Mouse (Mus musculus): Measurements from ENCODE around the gene Sfmbt2.
"Not testable (repeated sequence)": the region's sequence is repeated elsewhere in the genome, so short reads cannot be mapped to it uniquely, and the experiment has no call there.

Gene Sfmbt2

DNA sequence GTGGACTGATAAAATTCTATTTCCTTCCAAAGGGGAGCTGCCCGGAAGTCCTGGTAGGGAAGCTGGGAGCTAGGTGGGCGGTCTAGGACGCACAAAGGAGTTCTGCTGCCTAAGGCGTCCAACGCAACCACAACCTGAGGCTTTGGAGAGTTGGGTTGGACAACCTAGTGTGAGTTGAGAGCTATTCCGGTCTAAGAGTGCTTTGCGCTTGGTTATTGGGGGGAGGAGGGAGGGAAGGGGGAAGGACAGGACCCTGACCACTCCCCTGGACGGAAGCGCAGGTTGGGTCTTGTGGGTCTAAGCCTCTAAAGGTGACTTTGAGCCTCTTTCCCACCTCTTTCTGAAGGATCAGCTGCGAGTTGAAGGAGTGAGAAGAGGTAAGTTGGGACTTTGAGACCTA lies at the start of gene Sfmbt2:
Sfmbt2 (plus strand) TSS at position 335 of the 400 bp plus-strand sequence.
- DNase-seq = no peak

DNA sequence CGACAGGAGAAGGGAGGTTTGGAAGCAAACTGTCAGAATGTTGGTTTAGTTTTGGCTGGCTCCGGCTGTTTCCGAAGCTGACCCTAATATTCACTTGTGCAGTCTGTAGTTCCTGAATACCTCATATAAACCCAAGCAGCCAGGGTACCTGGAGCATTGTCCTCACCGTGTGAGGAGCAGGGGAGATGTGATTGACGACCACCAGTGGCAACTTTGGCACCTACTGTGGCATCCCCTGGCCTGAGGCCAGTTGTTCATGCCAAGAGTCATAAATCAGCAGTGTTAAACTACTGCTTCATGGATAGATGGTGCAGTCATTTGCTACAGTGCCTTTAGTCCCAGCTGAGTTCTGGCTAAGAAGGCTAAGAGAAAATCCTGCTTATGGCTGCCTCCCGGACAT lies 49.2 kb upstream of the Sfmbt2 start:
- DNase-seq = no peak

DNA sequence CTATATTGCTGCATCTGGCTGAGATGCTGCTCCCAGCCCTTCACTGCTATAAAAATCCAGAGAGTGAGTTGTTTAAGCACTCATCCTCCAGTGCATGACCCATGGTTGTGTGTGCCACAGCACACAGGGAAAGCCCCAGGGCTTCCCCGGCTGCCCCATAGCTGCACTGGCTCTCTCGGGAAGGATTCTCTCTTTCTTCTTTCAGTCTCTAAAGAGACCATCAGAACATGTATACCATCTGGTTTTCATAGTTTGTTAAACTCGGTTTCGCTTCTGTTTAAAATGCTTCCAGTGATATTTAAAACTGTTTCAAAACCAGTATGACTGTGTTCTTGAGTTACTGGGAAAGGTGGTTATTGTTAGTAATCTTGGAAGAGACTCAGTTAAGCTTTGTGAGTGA lies 47.1 kb upstream of the Sfmbt2 start:
- no peak for DNase-seq

DNA sequence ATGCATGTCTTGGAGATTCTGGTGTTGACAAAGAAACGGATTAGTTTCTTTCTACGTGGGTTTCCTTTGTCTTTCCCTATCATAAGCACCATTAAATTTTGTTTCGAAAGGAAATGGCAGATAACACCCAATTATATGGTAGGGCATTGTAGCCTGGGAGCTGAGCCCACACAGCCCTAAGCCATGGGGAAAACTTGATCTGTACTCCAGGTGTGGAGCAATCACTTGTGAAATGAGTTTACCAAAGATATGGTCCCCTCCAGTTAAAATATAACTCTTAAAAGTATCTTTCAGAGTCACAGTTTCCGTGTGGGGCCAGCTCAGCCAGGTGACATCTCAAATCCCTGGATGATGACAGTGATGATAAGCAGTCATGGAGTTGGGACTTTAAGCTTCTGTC lies 45.3 kb upstream of the Sfmbt2 start:
- no peak for DNase-seq

DNA sequence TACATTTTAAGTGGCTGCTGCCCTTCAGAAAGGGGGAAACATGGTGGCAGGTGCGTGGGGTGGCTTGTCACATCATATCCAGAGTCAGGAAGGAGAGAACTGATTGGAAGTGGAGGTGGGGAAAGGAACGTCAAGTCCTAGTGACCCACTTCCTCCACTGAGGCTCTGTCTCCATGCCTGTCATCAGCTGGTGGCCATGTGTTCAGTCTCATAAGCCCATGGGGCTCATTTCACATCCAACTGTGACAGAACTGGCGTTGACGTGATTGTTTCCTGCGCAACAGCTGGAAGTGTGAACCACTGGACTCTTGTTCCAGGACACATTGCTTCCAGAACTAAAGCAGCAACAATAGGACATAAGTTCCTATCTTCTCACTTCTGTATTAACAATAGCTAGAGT lies 40.1 kb upstream of the Sfmbt2 start:
- no peak for DNase-seq

DNA sequence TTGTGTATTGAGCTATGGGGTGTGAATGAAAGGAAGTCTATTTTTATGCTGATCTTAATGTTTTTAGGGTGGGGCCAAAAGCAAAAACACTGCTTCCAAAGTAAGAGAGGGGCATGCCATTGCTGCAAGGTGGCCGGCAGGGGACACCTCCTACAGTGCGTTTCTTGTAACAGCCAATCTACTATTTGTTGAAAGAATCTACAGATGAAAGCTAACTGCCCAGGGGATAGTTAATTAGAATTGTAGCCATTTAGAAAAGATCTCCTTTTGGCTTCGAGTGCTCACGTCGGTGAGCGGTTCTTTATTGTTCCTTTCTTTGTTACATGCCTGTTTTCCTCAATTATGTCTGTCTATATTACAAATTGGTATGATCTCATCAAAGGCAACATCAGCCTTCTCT lies 36.0 kb upstream of the Sfmbt2 start:
- no peak for DNase-seq

DNA sequence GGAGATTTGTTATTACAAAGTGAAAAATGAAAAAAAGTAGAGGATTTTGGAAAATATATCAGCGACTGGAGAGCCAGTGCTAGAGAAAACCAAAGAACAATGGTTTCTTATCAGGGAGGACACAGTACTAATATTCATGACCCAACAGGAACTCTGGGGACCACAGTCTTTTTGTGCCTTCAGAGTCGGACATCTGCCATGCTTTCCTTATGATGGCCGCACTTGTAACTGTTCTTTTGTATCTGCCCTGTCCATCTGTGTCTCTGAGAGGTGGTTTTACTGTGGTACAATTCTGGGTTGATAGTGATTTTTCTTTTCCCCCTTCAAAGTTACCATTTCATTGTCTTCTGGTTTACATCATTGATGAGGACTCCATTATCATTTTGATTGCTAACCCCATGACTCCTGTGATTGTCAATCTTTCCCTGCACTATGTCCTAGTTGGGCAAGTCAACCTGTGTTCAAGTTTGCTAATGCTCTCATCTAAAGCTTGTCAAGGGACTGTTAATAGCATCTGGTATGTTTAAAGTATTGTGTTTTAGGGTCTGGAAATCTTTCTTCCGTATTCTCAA lies 35.2 kb upstream of the Sfmbt2 start:
- no peak for DNase-seq

DNA sequence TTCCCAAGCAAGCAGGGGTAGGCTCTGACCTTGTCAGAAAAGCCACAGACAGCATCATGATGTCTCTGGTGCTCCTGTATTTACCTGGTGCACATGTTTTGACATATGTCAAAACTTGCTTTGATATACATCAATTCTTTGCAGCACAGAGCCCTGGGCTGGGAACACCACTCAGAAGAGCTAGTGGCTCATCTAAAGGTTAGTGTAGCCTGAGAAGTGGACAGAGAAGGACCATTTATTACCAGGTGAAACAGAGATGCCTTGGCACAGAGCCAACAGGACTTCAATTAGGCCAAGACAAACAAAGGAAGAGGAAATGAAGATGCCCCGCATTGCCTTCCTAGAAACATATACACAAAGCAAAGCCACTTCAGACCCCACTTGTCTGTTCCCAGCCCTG lies 30.3 kb upstream of the Sfmbt2 start:
- no peak for DNase-seq

DNA sequence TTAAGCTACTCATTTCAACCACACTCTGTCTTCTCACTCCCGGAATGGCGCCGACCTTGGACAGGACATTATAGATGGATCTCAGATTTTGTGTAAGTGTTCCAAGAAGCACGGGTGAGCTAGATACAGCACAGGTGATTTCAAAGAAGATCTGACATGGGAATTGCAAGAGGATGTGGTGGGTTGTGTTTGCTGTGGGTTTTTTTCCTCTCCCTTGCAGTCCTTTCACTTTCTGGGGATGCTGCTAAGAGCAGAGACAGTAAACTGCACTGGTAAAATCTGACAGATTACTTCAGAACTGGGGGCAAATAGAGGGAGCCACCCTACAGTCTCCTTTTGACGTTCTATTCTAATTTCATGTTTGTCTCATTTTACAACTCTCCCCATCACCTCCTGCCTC lies 26.8 kb upstream of the Sfmbt2 start:
- DNase-seq = no peak

DNA sequence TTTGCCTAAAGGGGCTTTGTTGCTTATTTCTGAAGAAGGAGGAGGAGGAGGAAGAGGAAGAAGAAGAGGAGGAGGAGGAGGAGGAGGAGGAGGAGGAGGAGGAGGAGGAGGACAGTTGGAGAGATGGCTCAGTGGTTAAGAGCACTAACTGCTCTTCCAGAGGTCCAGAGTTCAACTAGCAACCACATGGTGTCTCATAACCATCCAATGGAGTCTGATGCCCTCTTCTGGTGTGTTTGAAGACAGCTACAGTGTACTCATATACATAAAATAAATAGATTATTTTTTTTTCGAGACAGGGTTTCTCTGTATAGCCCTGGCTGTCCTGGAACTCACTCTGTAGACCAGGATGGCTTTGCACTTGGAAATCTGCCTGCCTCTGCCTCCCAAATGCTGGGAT lies 26.2 kb upstream of the Sfmbt2 start:
- DNase-seq = not testable (repeated sequence)

DNA sequence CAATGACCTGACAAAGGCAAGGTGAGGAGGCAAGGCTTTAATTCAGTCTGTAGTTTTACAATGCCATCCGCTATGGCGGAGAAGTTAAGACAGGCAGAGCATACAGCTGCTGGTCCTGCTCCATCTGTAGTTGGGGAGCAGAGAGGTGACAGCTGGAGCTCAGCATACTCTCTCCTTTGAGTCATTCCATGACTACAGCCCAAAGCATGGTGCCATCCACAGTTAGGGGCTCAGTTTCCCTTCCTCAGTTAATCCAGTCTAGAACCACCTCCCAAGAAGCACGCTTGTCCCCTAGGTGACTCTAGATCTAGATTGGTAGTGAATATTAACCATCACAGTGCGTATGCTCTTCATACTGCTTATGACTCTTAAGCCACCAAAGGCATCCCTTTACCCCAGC lies 23.1 kb upstream of the Sfmbt2 start:
- no peak for DNase-seq

DNA sequence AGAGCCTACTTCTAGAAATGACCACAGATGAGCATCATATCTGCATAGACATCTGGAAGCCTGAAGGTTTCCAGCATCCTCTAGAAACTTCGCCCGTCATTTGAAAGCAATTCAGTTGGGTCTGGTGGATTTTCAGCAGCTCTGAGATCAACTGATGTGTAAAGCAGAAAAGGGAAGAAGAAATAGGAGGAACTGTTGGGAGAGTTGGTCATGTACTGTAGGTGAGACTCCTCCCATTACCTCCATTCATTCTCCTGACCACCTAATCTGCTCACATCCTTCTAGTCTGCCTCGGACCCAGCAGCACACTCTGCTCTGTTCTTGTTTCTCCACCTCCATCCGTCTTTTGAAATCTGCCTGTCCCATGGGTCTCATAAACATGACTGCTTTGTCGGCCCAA lies 22.3 kb upstream of the Sfmbt2 start:
- no peak for DNase-seq

DNA sequence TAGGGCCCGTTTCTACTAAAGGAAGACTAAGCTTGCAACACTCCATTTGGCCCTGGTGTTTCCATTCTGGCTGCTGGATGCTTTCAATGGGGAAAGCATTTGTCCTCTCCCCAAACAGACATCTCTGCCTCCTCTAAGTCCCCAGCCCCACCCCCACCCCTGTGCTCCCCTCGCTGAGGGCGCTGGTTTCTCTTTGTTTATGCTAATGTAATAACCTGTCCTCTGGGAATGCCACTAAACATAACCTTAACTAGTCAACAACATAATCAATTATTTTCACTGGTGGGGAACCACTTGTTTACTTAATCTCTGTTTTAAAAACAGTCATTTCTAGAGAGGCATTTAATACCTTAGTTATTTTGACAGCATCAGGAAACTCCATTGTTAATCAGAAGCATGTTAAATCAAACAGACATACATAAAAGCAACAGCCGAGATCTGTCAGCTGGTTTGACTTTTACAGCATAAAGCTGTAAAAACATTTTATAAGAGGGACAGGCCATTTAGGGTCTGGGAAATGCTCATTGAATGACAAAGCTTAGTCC lies 20.0 kb upstream of the Sfmbt2 start:
- no peak for DNase-seq

DNA sequence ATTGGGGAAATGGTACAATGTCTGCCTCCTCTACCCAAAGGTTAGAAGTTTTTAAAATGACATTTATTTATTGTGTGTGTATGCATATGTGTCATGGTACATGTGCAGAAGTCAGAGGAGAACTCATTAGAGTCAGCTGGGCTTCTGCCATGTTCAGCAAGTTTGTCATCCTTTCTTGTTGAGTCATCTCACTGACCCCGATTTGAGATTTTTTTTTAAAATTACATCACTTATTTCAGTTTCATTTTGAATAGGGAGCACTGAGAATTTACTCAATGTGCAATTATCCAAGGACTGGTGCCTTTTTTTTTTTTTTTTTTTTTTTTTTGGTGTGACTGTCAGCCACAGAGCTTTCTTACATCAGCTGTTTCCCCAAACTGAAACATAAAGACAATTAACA lies 19.2 kb upstream of the Sfmbt2 start:
- DNase-seq = no peak

DNA sequence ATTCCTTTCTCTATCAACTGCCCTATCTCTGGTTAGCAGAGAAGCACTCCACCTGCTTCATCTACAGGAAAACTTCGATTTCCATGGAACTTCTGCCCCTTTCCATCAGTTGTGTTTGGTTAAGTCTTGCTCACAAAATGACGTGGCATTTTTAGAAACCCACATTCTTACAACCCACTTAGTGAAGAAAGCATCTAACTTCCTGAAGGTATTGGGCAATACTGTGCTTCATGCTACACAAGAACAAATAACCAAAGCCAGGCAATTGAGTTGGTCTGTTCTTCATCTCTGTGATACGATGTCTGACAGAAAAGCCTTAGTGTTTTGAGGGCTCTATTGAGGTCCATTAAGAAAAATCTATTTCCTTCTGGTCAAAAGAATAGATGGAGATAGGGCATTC lies 17.4 kb upstream of the Sfmbt2 start:
- no peak for DNase-seq

DNA sequence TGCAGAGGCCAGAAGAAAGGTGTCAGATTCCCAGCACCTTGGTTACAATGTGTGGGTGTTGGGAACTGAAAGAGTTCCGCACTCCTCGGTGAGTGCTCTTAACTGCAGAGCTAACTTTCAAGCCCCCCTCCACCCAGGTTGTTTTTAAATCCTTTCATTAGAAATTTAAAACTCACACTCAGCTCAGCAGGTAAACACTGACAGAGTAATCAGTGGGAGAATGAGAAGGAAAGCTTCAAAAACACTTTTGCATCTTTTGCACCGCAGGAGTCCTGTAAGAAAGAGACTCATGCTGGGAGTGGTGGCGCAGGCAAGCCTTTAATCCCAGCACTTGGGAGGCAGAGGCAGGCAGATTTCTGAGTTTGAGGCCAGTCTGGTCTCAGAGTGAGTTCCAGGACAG lies 16.4 kb upstream of the Sfmbt2 start:
- DNase-seq = no peak

DNA sequence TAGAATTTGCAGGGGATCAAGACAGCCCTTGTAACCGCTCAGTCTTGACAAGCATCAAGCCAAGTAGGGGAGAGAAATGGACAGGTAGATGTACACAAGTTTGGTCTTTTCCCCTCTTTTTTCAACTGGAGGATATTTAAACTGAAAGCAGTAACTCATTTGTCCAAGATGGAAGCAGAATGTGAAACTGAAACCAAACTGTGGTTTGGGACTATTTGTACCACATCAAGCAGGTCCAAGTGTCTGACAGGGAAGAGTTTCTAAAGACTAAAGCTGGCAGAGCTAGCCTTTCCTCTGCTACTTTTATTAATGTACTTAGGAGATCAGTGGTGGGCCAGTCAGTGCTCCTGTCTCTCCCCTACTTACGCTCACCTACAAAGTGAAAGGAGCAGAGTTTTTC lies 10.4 kb upstream of the Sfmbt2 start:
- no peak for DNase-seq

DNA sequence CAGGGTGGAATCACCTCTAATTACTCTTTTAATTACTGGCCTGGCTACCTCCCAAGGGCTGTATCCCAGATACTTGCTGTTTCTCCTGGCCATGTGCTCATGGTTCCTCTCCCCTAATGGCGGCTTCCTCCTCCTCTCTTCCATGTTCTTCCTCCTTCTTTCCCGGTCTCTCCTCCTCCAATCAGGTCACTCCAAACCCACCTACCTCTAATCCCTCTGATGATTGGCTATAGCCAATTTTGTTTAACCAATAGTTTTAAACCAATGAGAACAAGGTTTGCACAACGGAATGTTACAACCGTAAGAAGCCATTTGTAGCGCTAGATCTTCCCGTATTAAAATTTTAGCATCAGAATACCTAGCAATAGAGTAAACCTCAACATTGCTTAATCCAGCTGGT lies 5.2 kb upstream of the Sfmbt2 start:
- no peak for DNase-seq

DNA sequence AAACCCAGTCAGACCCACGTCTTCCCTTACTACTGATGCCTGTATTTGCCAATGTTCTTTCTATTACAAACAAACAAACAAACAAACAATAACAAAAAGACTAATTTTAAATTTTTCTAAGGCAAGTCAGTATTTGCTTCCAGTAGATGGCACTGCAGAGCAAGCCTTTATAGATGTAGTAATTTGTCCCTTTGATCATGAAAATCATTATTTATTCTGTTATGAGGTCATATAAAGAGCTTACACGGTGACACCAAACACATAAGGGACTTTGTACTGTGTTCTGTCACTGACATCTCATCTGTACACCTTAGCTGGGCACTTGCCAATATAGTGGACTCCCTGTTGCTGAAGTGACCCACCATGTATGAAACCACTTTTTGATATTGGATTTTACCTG lies 4.0 kb upstream of the Sfmbt2 start:
- DNase-seq = no peak

DNA sequence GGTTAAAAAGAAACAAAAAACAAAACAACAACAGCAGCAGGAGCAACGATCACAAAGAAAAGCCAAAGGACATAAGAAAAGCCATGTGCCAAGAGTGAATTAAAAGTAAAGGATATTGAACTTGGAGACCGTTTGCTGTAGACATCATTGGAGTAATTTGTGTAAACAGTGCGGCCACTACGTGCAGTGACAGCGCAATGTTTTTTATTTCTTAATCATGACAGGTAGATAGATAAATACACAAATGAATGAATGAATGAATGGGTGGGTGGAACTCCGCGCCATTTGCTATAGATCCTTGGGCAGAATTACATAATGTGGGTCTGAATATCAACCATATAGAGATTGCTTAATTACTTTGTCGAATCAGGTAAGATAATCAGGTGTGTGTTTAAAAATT lies 634 bp upstream of the Sfmbt2 start:
- no peak for DNase-seq

DNA sequence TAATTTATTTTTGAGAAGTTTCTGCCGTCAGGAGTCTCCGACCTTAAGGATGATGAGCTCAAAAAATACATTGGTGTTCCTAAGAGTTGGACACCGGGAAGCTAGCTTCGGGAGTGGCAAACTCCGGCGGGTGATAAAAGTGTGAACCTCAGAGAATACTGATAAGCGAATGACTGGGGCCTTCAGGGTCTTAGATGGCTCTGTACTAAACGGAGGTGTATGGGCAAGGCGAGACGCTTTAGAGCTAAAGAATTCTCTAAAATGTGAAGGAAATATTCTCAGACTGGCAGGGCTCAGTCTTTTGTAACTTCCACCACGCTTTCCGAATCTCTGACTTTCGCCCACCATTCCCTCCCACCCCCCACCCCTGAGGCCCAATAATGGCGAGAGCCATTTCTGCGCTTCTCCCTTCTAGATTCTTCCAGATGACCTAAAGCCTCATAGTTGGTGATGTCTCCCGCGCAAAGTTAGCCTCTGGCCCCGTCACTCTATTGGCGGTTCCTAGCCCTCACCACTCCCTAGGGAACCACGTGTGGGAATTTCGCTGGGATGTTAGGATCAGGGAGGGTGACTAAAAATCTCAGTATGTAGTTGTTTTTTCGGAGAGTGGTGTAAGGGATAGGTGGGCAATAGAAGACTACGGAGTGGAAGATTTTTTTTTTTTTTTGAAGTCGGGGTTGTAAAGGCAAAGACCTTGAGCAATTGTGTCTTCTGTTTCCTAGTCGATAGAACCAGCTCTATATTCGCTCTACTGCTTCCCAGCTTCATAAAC lies 563 bp downstream of the Sfmbt2 start:
- no peak for DNase-seq

DNA sequence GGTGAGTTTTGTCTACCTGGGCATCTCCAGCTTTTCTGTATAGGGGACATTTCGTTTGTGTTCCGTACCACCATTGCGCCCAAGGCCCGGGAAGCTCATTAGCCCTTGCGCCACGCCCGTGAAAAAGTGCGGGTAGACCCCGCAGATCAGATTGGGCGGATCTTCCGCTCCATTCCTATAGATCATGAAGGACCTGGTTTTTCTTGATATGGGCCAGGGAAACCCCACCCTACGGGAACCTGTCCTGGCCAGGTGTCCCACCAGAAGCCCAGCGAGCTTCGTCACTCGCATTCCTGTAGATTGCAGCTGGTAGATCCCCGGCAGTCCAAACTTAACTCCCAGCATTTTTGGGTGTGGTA lies 1.1 kb downstream of the Sfmbt2 start:
- no peak for DNase-seq

DNA sequence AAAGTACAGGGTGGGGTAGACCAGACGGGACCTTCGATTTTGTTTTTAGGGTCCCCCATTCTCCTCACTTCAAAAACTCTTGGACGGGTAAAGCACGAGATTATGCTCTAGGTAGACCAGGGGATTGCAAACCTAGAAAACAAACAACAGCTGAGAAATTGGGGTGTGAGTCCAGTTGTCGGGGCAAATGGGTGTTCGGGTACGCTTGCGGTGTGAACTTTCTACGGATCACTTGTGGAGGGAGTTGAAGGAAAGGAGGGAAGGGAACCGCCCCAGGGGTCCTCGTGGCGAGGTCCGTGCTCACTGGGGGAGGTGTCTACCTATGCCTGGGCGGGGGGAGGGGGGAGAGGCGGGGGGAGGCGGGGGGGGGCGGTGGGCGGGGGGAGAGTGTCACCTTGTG lies 1.6 kb downstream of the Sfmbt2 start:
- DNase-seq = no peak

DNA sequence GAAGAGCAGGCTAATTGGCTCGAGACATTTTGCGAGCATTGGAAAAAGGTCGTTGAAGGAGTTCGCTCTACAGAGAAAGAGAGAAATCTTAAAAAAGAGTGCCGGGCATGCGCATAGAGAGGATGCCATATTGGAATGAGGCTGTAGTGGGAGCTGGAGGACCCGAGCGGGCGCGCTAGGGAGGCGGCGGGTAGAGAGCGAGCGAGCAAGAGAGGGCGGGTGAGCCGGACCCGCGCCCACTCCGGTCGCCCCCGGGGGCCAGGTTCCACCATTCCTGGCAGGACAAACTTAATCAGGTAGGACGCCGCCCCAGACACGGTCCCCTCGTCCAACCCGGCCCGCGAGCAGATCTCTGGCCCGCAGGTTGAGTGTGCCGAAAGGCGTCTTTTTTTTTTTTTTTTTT lies 2.0 kb downstream of the Sfmbt2 start:
- DNase-seq = peak; percentile 12 to 22
